Comparison of ENCODE assay signal across 19 mouse cellular contexts in genomic region chrX:94152251-94152830, GRCm38 (mm10). TPM values are rescaled to one million over a fixed set of nuclear protein-coding genes. Genes with fewer than 3 reads are reported as not detected.
DNase-seq lines count a peak whose midpoint lies in the region; ATAC-seq and TF ChIP-seq lines count a peak whose summit lies in the region.
"Had no signal": no experiment of that assay in that cellular context is flagged by ENCODE, and none has a peak within 500 bp of the region (broad histone marks: within the 10 kb centered on the region; RNA-seq: fewer than 3 reads in every experiment).

No protein-coding gene starts in this region.

- H3K27ac ChIP-seq in intestine, embryonic 14.5 days (ENCODE audit: low read depth) = no peak overlapping the region
- H3K27ac ChIP-seq in intestine, postnatal 0 days (ENCODE audit: low read depth, low read length) = no peak overlapping the region
- H3K27ac ChIP-seq in intestine, embryonic 15.5 days = no peak overlapping the region
- no peak overlapping the region for H3K27ac ChIP-seq in stomach, postnatal 0 days (replicated peaks)
- no peak overlapping the region for H3K27ac ChIP-seq in midbrain, postnatal 0 days (ENCODE audit: low read depth, low read length)
- no peak overlapping the region for H3K27ac ChIP-seq in midbrain, embryonic 13.5 days
- H3K27ac ChIP-seq: limb, embryonic 12.5 days had no signal

- H3K9me3 ChIP-seq in intestine, embryonic 14.5 days (ENCODE audit: control insufficient read depth, low read length) = no peaks in the 10 kb centered on the region
- no peaks in the 10 kb centered on the region for H3K9me3 ChIP-seq in intestine, postnatal 0 days (ENCODE audit: control insufficient read depth)
- H3K9me3 ChIP-seq in intestine, embryonic 15.5 days = no peaks in the 10 kb centered on the region
- H3K9me3 ChIP-seq in stomach, postnatal 0 days (ENCODE audit: control insufficient read depth, low read length) = no peaks in the 10 kb centered on the region
- no peaks in the 10 kb centered on the region for H3K9me3 ChIP-seq in midbrain, postnatal 0 days (ENCODE audit: low read length)
- no peaks in the 10 kb centered on the region for H3K9me3 ChIP-seq in midbrain, embryonic 13.5 days
- H3K9me3 ChIP-seq: limb, embryonic 12.5 days had no signal

- TF ChIP-seq CTCF in intestine, postnatal 0 days (IDR thresholded peaks at IDR 0.05; ENCODE audit: low read depth) = no peak
- TF ChIP-seq CTCF in stomach, postnatal 0 days (IDR thresholded peaks at IDR 0.05; ENCODE audit: low read depth) = no peak
- no peak for TF ChIP-seq CTCF in midbrain, postnatal 0 days (IDR thresholded peaks at IDR 0.05)

- no peak overlapping the region for H3K4me2 ChIP-seq in intestine, embryonic 14.5 days (ENCODE audit: low read length)
- H3K4me2 ChIP-seq in intestine, postnatal 0 days (replicated peaks; ENCODE audit: low read depth) = no peak overlapping the region
- no peak overlapping the region for H3K4me2 ChIP-seq in intestine, embryonic 15.5 days (replicated peaks)
- H3K4me2 ChIP-seq in stomach, postnatal 0 days (replicated peaks; ENCODE audit: low read depth) = no peak overlapping the region
- H3K4me2 ChIP-seq in midbrain, postnatal 0 days (ENCODE audit: low read depth, low read length, poor library complexity, severe bottlenecking) = no peak overlapping the region
- no peak overlapping the region for H3K4me2 ChIP-seq in midbrain, embryonic 13.5 days (replicated peaks)
- H3K4me2 ChIP-seq: heart, embryonic 11.5 days; limb, embryonic 12.5 days; midbrain, embryonic 11.5 days had no signal

- DNase-seq in intestine, embryonic 14.5 days (ENCODE audit: low spot score) = no peak
- peak; percentile 77 for DNase-seq in Muller cell, postnatal 12 days (ENCODE audit: inconsistent ontology term)
- DNase-seq in stomach, postnatal 0 days (ENCODE audit: low spot score) = peak; percentile 16
- DNase-seq in midbrain, postnatal 0 days (ENCODE audit: low spot score) = no peak
- DNase-seq: cerebellum, adult 8-10 months; gastrocnemius, postnatal 25 days; heart, postnatal 36 days; kidney, adult 11 months; kidney, postnatal 14 days; layer of hippocampus, postnatal 36 days; liver, postnatal 0 days; thymus, postnatal 14 days had no signal

- TF ChIP-seq EP300 in stomach, postnatal 0 days (optimal IDR thresholded peaks at IDR 0.05) = no peak

- peaks cover 39% of the 10 kb centered on the region; the same call in 1 of the 2 replicates for H3K27me3 ChIP-seq in intestine, embryonic 14.5 days (replicated peaks; ENCODE audit: control insufficient read depth, insufficient read depth, low read length)
- no peaks in the 10 kb centered on the region for H3K27me3 ChIP-seq in intestine, postnatal 0 days (replicated peaks; ENCODE audit: control insufficient read depth, insufficient read depth, low read length)
- H3K27me3 ChIP-seq in intestine, embryonic 15.5 days (replicated peaks) = peaks cover 8% of the 10 kb centered on the region; the same call in 1 of the 2 replicates
- no peaks in the 10 kb centered on the region for H3K27me3 ChIP-seq in stomach, postnatal 0 days (ENCODE audit: control insufficient read depth, insufficient read depth, low read length)
- peaks cover 29% of the 10 kb centered on the region; the same call in 1 of the 2 replicates for H3K27me3 ChIP-seq in midbrain, postnatal 0 days (ENCODE audit: insufficient read depth, low read length)
- peaks cover 87% of the 10 kb centered on the region for H3K27me3 ChIP-seq in midbrain, embryonic 13.5 days

- H3K4me1 ChIP-seq in intestine, embryonic 14.5 days (replicated peaks; ENCODE audit: control insufficient read depth, insufficient read depth, low read length) = no peaks in the 10 kb centered on the region
- H3K4me1 ChIP-seq in intestine, postnatal 0 days (replicated peaks; ENCODE audit: control insufficient read depth, insufficient read depth, low read length) = no peaks in the 10 kb centered on the region
- H3K4me1 ChIP-seq in intestine, embryonic 15.5 days (replicated peaks) = no peaks in the 10 kb centered on the region
- H3K4me1 ChIP-seq in stomach, postnatal 0 days (replicated peaks; ENCODE audit: control insufficient read depth, insufficient read depth) = no peaks in the 10 kb centered on the region
- H3K4me1 ChIP-seq in midbrain, postnatal 0 days (ENCODE audit: insufficient read depth, low read length) = no peaks in the 10 kb centered on the region
- no peaks in the 10 kb centered on the region for H3K4me1 ChIP-seq in midbrain, embryonic 13.5 days (replicated peaks)
- H3K4me1 ChIP-seq: limb, embryonic 12.5 days had no signal

- H3K4me3 ChIP-seq in intestine, embryonic 14.5 days (ENCODE audit: low read depth, low read length) = no peak overlapping the region
- H3K4me3 ChIP-seq in intestine, postnatal 0 days (ENCODE audit: low read depth, low read length) = no peak overlapping the region
- no peak overlapping the region for H3K4me3 ChIP-seq in intestine, embryonic 15.5 days (replicated peaks)
- no peak overlapping the region for H3K4me3 ChIP-seq in stomach, postnatal 0 days (ENCODE audit: low read depth, low read length)
- no peak overlapping the region for H3K4me3 ChIP-seq in midbrain, postnatal 0 days (ENCODE audit: low read depth, low read length)
- H3K4me3 ChIP-seq in midbrain, embryonic 13.5 days (replicated peaks) = no peak overlapping the region
- H3K4me3 ChIP-seq: erythroblast, embryonic 14.5 days; limb, embryonic 12.5 days had no signal

- H3K9ac ChIP-seq in intestine, embryonic 14.5 days (ENCODE audit: low read length) = no peak overlapping the region
- H3K9ac ChIP-seq in intestine, postnatal 0 days (ENCODE audit: low read depth, low read length) = no peak overlapping the region
- no peak overlapping the region for H3K9ac ChIP-seq in intestine, embryonic 15.5 days
- H3K9ac ChIP-seq in stomach, postnatal 0 days (ENCODE audit: low read length) = no peak overlapping the region
- H3K9ac ChIP-seq in midbrain, postnatal 0 days (replicated peaks; ENCODE audit: low read length, poor library complexity, severe bottlenecking) = no peak overlapping the region
- H3K9ac ChIP-seq in midbrain, embryonic 13.5 days (replicated peaks) = no peak overlapping the region
- H3K9ac ChIP-seq: limb, embryonic 12.5 days; liver, postnatal 0 days had no signal

- no peaks in the 10 kb centered on the region for H3K36me3 ChIP-seq in intestine, embryonic 14.5 days (ENCODE audit: control insufficient read depth, insufficient read depth, low read length)
- H3K36me3 ChIP-seq in intestine, postnatal 0 days (ENCODE audit: control insufficient read depth, insufficient read depth) = no peaks in the 10 kb centered on the region
- no peaks in the 10 kb centered on the region for H3K36me3 ChIP-seq in intestine, embryonic 15.5 days
- H3K36me3 ChIP-seq in stomach, postnatal 0 days (ENCODE audit: control insufficient read depth, insufficient read depth, low read length) = no peaks in the 10 kb centered on the region
- H3K36me3 ChIP-seq in midbrain, postnatal 0 days (ENCODE audit: insufficient read depth, low read length) = no peaks in the 10 kb centered on the region
- no peaks in the 10 kb centered on the region for H3K36me3 ChIP-seq in midbrain, embryonic 13.5 days
- H3K36me3 ChIP-seq: limb, embryonic 12.5 days had no signal

- ATAC-seq in intestine, embryonic 14.5 days (replicated peaks; ENCODE audit: low FRiP score, low TSS enrichment, low read depth) = 0 out of 2 replicates have a peak, but pooled peaks have one; percentile 32
- ATAC-seq in intestine, postnatal 0 days = no peak
- peak; percentile 74 for ATAC-seq in intestine, embryonic 15.5 days
- ATAC-seq in stomach, postnatal 0 days (ENCODE audit: low FRiP score, low TSS enrichment) = peak; percentile 71
- ATAC-seq in midbrain, postnatal 0 days (ENCODE audit: low FRiP score) = no peak
- no peak for ATAC-seq in midbrain, embryonic 13.5 days
- ATAC-seq: liver, postnatal 0 days had no signal

- WGBS in intestine, embryonic 14.5 days = 33% methylated on average over 11 of the region's 11 CpGs
- 29% methylated on average over 11 of the region's 11 CpGs for WGBS in intestine, postnatal 0 days
- WGBS in intestine, embryonic 15.5 days = 31% methylated on average over 11 of the region's 11 CpGs
- 21% methylated on average over 11 of the region's 11 CpGs for WGBS in stomach, postnatal 0 days
- 33% methylated on average over 11 of the region's 11 CpGs for WGBS in midbrain, postnatal 0 days
- 28% methylated on average over 11 of the region's 11 CpGs for WGBS in midbrain, embryonic 13.5 days

RNA-seq across cellular contexts. Expression of gene Zfx, which starts 28.8 kb away (rescaled TPM):
- polyA plus RNA-seq in intestine, embryonic 14.5 days (2014; fragmentation: Nextera tagmentation; extraction: Ambion mirVana) = 30.0 and 32.8 TPM in 2 replicates
- 13.2 and 13.8 TPM in 2 replicates for polyA plus RNA-seq in intestine, postnatal 0 days (2015; fragmentation: Nextera tagmentation; extraction: Ambion mirVana)
- polyA plus RNA-seq in intestine, embryonic 15.5 days (2015; fragmentation: Nextera tagmentation; extraction: Ambion mirVana) = 27.2 and 27.8 TPM in 2 replicates
- 11.8 and 12.7 TPM in 2 replicates for polyA plus RNA-seq in stomach, postnatal 0 days (2015; fragmentation: Nextera tagmentation; extraction: Ambion mirVana)
- total RNA-seq in midbrain, postnatal 0 days (2014; rRNA removed) = 25.0 and 32.4 TPM in 2 replicates
- 14.9 and 15.2 TPM in 2 replicates for polyA plus RNA-seq in midbrain, postnatal 0 days (2015; fragmentation: Nextera tagmentation; extraction: Ambion mirVana)
- 29.7 and 31.0 TPM in 2 replicates for polyA plus RNA-seq in midbrain, embryonic 13.5 days (2015; fragmentation: Nextera tagmentation; extraction: Ambion mirVana)

Comparison
In these comparisons a context has a peak if more than half of its experiments do, and no peak if none do; other contexts are left out.
1. ATAC-seq: peak in intestine, embryonic 14.5 days (single experiment), intestine, embryonic 15.5 days (single experiment) and stomach, postnatal 0 days (single experiment); none in intestine, postnatal 0 days (single experiment), midbrain, postnatal 0 days (single experiment) and midbrain, embryonic 13.5 days (single experiment).
2. DNase-seq: peak in Muller cell, postnatal 12 days (single experiment) and stomach, postnatal 0 days (single experiment); none in intestine, embryonic 14.5 days (single experiment) and midbrain, postnatal 0 days (single experiment).